Mouse (Mus musculus) stomach, embryonic 15.5 days (tissue): Measurements from ENCODE around the gene Osgep. TPM values are rescaled to one million over a fixed set of nuclear protein-coding genes. Genes with fewer than 3 reads are reported as not detected.
A peak's percentile ranks its signal among the peaks of the same experiment; 100 is the strongest.
"Not testable (repeated sequence)": the region's sequence is repeated elsewhere in the genome, so short reads cannot be mapped to it uniquely, and the experiment has no call there.

ENCODE experiments used
- ATAC-seq: fragments of 200-750 bp; cut with Nextera tagmentation; 2 replicates; pipeline ENCODE4 v1.8.0; 2017; ENCODE audit warnings: low read depth, moderate number of reproducible peaks, moderate TSS enrichment; ENCODE audit not compliant: insufficient read depth, low FRiP score
- H3K27ac ChIP-seq: fragments of 300-500 bp; sonication (generic); 2 replicates; pipeline ENCODE4 v1.5.1; 2015; ENCODE audit warnings: mild to moderate bottlenecking, inconsistent platforms
- H3K27me3 ChIP-seq: fragments of 300-500 bp; sonication (generic); replicated peaks from 2 replicates; pipeline ENCODE4 v1.6.1; 2015; ENCODE audit warnings: inconsistent platforms
- H3K36me3 ChIP-seq: fragments of 300-500 bp; sonication (generic); 2 replicates; pipeline ENCODE4 v1.6.1; 2015; ENCODE audit warnings: inconsistent platforms
- H3K4me1 ChIP-seq: fragments of 300-500 bp; sonication (generic); 2 replicates; pipeline ENCODE4 v1.6.1; 2015; ENCODE audit warnings: inconsistent platforms
- H3K4me2 ChIP-seq: fragments of 300-500 bp; sonication (generic); 2 replicates; pipeline ENCODE4 v1.6.1; 2015; ENCODE audit warnings: mild to moderate bottlenecking, inconsistent platforms
- H3K4me3 ChIP-seq: fragments of 300-500 bp; sonication (generic); replicated peaks from 2 replicates; pipeline ENCODE4 v1.5.1; 2015; ENCODE audit warnings: inconsistent platforms
- H3K9ac ChIP-seq: fragments of 300-500 bp; sonication (generic); 2 replicates; pipeline ENCODE4 v1.6.1; 2015; ENCODE audit warnings: inconsistent platforms
- H3K9me3 ChIP-seq: fragments of 300-500 bp; sonication (generic); 2 replicates; pipeline ENCODE4 v1.6.1; 2016; ENCODE audit warnings: inconsistent platforms
- WGBS: fragments of 180-500 bp; shearing (Covaris S2); methylation state at CpG from one replicate; pipeline ENCODE4 v1.1.7; 2015; 5-methylcytosine and 5-hydroxymethylcytosine counted together
- polyA plus RNA-seq: library from polyadenylated mRNA; unstranded; fragments of >200 nt; fragmentation: Nextera tagmentation; extraction: Ambion mirVana; gene quantifications from 2 replicates; pipeline ENCODE4 v1.2.1, GENCODE M21; 2015

Gene Osgep
- polyA plus RNA-seq = 132 and 145 TPM in 2 replicates

- peak within 1 kb of the TSS; percentile 76 for H3K9ac ChIP-seq
- under 1% methylated on average over 57 of the region's 57 CpGs for WGBS
- peaks cover 8% of the 10 kb centered on the region; the same call in 1 of the 2 replicates for H3K4me1 ChIP-seq
- peak; percentile 96 for ATAC-seq
- H3K27me3 ChIP-seq = no peaks in the 10 kb centered on the region
- H3K4me3 ChIP-seq = peak within 1 kb of the TSS; percentile 84
- H3K4me2 ChIP-seq = peak within 1 kb of the TSS; percentile 80
- peak within 1 kb of the TSS; percentile 95 for H3K27ac ChIP-seq
- peaks cover 16% of the 10 kb centered on the region for H3K36me3 ChIP-seq
- no peaks in the 10 kb centered on the region for H3K9me3 ChIP-seq
Observed at GRCm38 (mm10) chr14:50924281-50925064, at the start of gene Osgep, which contains the start of gene Apex1. TSS of gene Osgep (minus strand) at chr14:50924893. TSS of gene Apex1 (plus strand) at chr14:50924968.

GRCm38 (mm10) chr14:50973700-50974099 lies 49.0 kb upstream of the Osgep start:
- ATAC-seq = no peak
- Histone ChIP-seq H3K9ac (no peak overlapping the region), H3K27me3 (no peaks in the 10 kb centered on the region), H3K27ac (no peak overlapping the region), H3K4me3 (no peak overlapping the region), H3K36me3 (no peaks in the 10 kb centered on the region), H3K9me3 (no peaks in the 10 kb centered on the region), H3K4me2 (no peak overlapping the region), H3K4me1 (no peaks in the 10 kb centered on the region)
- 42% methylated on average over 4 of the region's 4 CpGs for WGBS

- not testable (repeated sequence) for H3K27ac ChIP-seq, H3K9me3 ChIP-seq, H3K27me3 ChIP-seq, ATAC-seq, H3K4me1 ChIP-seq, H3K4me2 ChIP-seq, H3K4me3 ChIP-seq, H3K9ac ChIP-seq, H3K36me3 ChIP-seq
- 87% methylated on average over 5 of the region's 5 CpGs for WGBS
Observed at GRCm38 (mm10) chr14:50973054-50973453, 48.4 kb upstream of the Osgep start.

- ATAC-seq = no peak
- Histone ChIP-seq H3K27ac (no peak overlapping the region), H3K27me3 (no peaks in the 10 kb centered on the region), H3K4me2 (no peak overlapping the region), H3K9ac (no peak overlapping the region), H3K4me1 (no peaks in the 10 kb centered on the region), H3K4me3 (no peak overlapping the region), H3K9me3 (no peaks in the 10 kb centered on the region), H3K36me3 (no peaks in the 10 kb centered on the region)
- WGBS = 71% methylated on average over 1 of the region's 1 CpGs
Observed at GRCm38 (mm10) chr14:50970822-50971221, 46.1 kb upstream of the Osgep start.

- ATAC-seq = no peak
- no peak overlapping the region for H3K9ac ChIP-seq
- 36% methylated on average over 12 of the region's 12 CpGs for WGBS
- H3K4me2 ChIP-seq = no peak overlapping the region
- H3K27ac ChIP-seq = no peak overlapping the region
- H3K9me3 ChIP-seq = no peaks in the 10 kb centered on the region
- no peaks in the 10 kb centered on the region for H3K27me3 ChIP-seq
- no peaks in the 10 kb centered on the region for H3K4me1 ChIP-seq
- H3K4me3 ChIP-seq = no peak overlapping the region
- no peaks in the 10 kb centered on the region for H3K36me3 ChIP-seq
Observed at GRCm38 (mm10) chr14:50969558-50970544, 45.2 kb upstream of the Osgep start.

DNA sequence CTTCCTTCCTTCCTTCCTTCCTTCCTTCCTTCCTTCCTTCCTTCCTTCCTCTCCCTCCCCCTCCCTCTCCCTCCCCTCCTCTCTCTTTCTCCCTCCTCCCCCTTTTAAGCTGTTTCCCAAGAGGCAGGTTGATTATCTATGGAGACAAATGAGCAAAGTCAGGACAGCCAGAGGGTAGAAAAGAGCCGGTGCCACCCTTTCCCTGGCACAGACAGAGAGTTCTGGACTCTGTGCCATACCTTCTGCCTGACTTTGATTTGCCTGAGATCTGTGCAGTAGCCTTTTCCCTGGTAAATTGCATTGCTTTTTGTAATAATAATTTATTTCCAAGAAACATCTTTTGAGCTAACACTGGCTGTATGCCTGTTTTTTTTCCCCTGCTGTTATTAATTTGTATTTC lies 44.3 kb upstream of the Osgep start:
- Histone ChIP-seq H3K36me3 (no peaks in the 10 kb centered on the region), H3K9ac (no peak overlapping the region), H3K27me3 (no peaks in the 10 kb centered on the region), H3K9me3 (no peaks in the 10 kb centered on the region), H3K4me2 (no peak overlapping the region), H3K4me1 (no peaks in the 10 kb centered on the region), H3K27ac (no peak overlapping the region), H3K4me3 (no peak overlapping the region)
- ATAC-seq = no peak
- WGBS = 36% methylated on average over 1 of the region's 1 CpGs

GRCm38 (mm10) chr14:50968216-50968980 lies 43.7 kb upstream of the Osgep start:
- ATAC-seq = no peak
- no peaks in the 10 kb centered on the region for H3K36me3 ChIP-seq

DNA sequence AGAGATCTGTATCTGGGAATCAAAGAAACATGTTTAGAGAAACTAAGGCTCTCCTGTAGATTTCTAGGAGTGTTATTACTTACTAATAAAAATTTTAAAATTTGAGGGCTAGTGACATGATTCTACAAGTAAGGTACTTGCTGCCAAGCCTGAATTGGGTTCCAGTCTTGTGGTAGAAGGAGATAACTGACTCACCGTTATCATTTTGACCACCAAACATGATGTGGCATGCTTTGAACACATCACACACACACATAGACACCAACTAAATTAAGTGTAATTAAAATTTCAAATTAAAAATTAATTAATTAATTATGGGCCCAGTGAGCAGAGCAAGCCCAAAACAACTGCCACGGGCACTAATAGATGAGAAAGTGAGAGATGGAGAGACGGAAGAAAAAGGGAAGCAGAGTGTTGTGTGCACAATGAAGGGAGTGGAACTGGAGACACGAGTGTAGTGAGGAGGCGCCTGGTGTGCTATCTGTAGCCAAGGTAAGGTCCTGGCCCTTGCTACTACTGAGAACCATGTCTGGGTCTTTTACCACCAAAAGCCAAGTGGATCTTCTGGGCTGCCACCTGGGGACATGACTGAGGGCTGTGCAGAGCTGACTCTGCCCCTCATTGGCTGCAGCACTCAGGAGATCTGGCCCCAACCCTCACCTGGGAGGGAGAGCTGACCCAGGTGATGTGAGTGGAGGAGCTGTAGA lies 33.7 kb upstream of the Osgep start:
- WGBS = 88% methylated on average over 5 of the region's 5 CpGs
- not testable (repeated sequence) for H3K4me3 ChIP-seq, H3K27ac ChIP-seq, H3K9me3 ChIP-seq, H3K27me3 ChIP-seq, H3K4me1 ChIP-seq, H3K4me2 ChIP-seq, H3K9ac ChIP-seq, H3K36me3 ChIP-seq
- ATAC-seq = peak; percentile 36; the same call in 1 of the 2 replicates

More at GRCm38 (mm10) chr14:50968216-50968980, 43.7 kb upstream of the Osgep start:
- H3K4me1 ChIP-seq = no peaks in the 10 kb centered on the region
- H3K4me3 ChIP-seq = no peak overlapping the region
- WGBS = 84% methylated on average over 5 of the region's 5 CpGs
- H3K27ac ChIP-seq = no peak overlapping the region
- no peak overlapping the region for H3K9ac ChIP-seq
- no peaks in the 10 kb centered on the region for H3K9me3 ChIP-seq
- no peak overlapping the region for H3K4me2 ChIP-seq
- H3K27me3 ChIP-seq = no peaks in the 10 kb centered on the region

DNA sequence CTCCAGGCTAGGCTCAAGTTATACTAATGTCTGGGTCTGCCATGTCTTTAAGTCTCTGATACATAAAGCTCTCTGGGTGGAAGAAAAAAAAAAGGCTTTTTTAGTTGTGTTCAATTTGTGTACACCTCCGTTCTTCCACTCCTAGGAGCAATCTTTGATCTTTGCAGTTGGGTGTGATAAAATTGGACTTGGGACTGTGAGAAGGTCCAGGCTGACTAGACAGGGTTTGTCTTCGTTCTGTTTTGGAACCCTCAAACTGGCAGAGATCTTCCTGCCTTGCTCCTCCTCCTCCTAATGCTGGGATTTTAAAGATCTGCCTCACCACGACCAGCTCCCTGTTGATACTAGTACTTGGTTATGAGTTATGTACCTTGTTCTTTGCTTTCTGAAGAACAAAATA lies 32.5 kb upstream of the Osgep start:
- not testable (repeated sequence) for H3K4me1 ChIP-seq, ATAC-seq, H3K9me3 ChIP-seq, H3K36me3 ChIP-seq, H3K27me3 ChIP-seq, H3K27ac ChIP-seq, H3K4me2 ChIP-seq, H3K9ac ChIP-seq, H3K4me3 ChIP-seq
- WGBS = 56% methylated on average over 3 of the region's 3 CpGs

DNA sequence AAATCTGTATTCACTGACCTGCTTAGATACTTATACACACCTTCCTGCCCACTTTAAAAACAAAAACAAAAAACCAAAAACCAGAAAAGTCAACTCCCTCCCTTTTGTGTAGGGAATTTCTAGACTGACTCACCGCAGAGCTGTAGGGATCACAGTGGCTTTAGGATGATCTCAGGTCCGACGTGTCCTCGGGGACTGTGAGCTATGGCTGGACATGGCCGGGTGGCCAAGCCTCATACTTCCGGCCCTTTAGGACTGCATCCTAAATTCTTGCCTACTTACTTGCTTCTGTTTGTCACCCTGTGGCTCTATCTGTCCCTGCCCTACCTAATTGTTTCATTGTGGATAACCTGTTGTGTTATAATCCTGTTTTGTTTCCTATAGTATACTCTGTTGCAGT lies 32.0 kb upstream of the Osgep start:
- not testable (repeated sequence) for H3K36me3 ChIP-seq, H3K4me1 ChIP-seq, H3K27ac ChIP-seq, ATAC-seq, H3K9me3 ChIP-seq, H3K27me3 ChIP-seq, H3K4me3 ChIP-seq, H3K4me2 ChIP-seq, H3K9ac ChIP-seq
- 84% methylated on average over 6 of the region's 6 CpGs for WGBS

DNA sequence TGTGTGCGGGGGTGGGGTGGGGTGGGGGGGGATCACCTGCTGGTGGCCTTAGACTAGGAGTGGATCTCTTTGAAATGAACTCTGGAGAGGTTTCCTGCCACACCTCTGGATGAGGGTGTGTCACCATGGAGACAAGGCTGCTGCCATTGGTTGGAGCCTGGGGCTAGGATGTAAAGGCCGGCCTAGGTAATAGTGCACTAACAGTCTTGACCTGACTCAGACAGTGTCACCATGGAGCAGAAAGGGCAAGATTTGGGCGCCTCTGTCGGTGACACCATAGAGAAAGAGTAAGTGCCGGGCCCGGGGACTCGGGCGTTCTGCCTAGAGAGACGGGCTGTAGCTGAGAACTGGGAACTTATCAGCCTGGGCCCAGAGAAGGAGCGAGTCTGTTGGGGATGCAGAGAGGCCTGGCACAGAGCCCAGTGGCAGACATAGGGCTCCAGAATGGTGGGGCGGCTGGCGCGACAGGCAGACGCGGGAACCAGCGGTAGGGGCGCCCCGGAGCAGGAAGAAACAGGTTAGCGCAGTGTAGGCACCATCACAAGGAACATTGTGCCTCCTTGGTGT lies 31.3 kb upstream of the Osgep start, which contains the start of gene Pnp2:
Gene Pnp2, plus strand, starts transcription at position 51 of the 567 bp plus-strand sequence.
- 0 out of 2 replicates have a peak within 1 kb of the TSS, but pooled peaks have one; percentile 2 for H3K4me3 ChIP-seq
- peak within 1 kb of the TSS; percentile 42 for H3K4me2 ChIP-seq
- ATAC-seq = peak; percentile 86
- not testable (repeated sequence) for H3K4me1 ChIP-seq, H3K27me3 ChIP-seq, H3K9ac ChIP-seq, H3K36me3 ChIP-seq, H3K27ac ChIP-seq, H3K9me3 ChIP-seq
- 7% methylated on average over 19 of the region's 19 CpGs for WGBS
